Mouse (Mus musculus) cortical plate, adult 2 months (tissue): ENCODE results near the gene Prr18. TPM values are rescaled to one million over a fixed set of nuclear protein-coding genes. Genes with fewer than 3 reads are reported as not detected.
"Not testable (repeated sequence)": the region's sequence is repeated elsewhere in the genome, so short reads cannot be mapped to it uniquely, and the experiment has no call there.

ENCODE experiments used
- H3K27ac ChIP-seq: fragments of 200-500 bp; 2 replicates; pipeline ENCODE4 v1.5.1; 2012; ENCODE audit warnings: low read length, control low read depth, inconsistent platforms; ENCODE audit not compliant: insufficient read depth
- H3K4me1 ChIP-seq: fragments of 200-500 bp; 2 replicates; pipeline ENCODE4 v1.6.1; 2011; ENCODE audit warnings: low read length; ENCODE audit not compliant: control insufficient read depth, insufficient read depth
- H3K4me3 ChIP-seq: fragments of 200-500 bp; 2 replicates; pipeline ENCODE4 v1.5.1; 2011; ENCODE audit warnings: mild to moderate bottlenecking, low read length, control low read depth; ENCODE audit not compliant: insufficient read depth
- CTCF ChIP-seq: fragments of 200-500 bp; IDR thresholded peaks from 2 replicates; pipeline ENCODE4 v1.5.1; 2011; ENCODE audit warnings: mild to moderate bottlenecking, control low read depth, low read length; ENCODE audit not compliant: insufficient read depth; ENCODE audit errors: extremely low read depth
- POLR2A ChIP-seq: fragments of 200-500 bp; IDR thresholded peaks from 2 replicates; pipeline ENCODE4 v1.6.1; 2011; ENCODE audit warnings: mild to moderate bottlenecking, low read length, control low read depth; ENCODE audit not compliant: insufficient read depth; ENCODE audit errors: extremely low read depth
- polyA plus RNA-seq: library from polyadenylated mRNA; depleted of rRNA; stranded (reverse); fragments of >200 nt; gene quantifications from 2 replicates; pipeline ENCODE4 v1.2.3, GENCODE M21; 2012; rRNA removed

The Prr18 gene
- 34.3 and 40.8 TPM in 2 replicates for polyA plus RNA-seq

GRCm38 (mm10) chr17:8337159-8337558 lies at the start of gene Prr18:
Gene Prr18 (plus strand): TSS chr17:8337459.
- H3K4me1 ChIP-seq, H3K4me3 ChIP-seq, H3K27ac ChIP-seq: not testable (repeated sequence)

- Histone ChIP-seq H3K4me3 (no peak overlapping the region), H3K27ac (no peak overlapping the region)
- no peak for TF ChIP-seq CTCF
- TF ChIP-seq POLR2A, result no peak
Measured at GRCm38 (mm10) chr17:8289993-8290679, 47.1 kb upstream of the Prr18 start.

GRCm38 (mm10) chr17:8290736-8291135 lies 46.5 kb upstream of the Prr18 start:
- Histone ChIP-seq H3K4me1 (peaks cover 2% of the 10 kb centered on the region; the same call in 1 of the 2 replicates), H3K4me3 (no peak overlapping the region), H3K27ac (no peak overlapping the region)
- TF ChIP-seq CTCF (no peak), POLR2A (no peak)

More at GRCm38 (mm10) chr17:8289993-8290679, 47.1 kb upstream of the Prr18 start:
- H3K4me1 ChIP-seq, result peaks cover 2% of the 10 kb centered on the region; the same call in 1 of the 2 replicates

- TF ChIP-seq CTCF, result peak; percentile 19; the same call in 1 of the 2 replicates
- no peak for TF ChIP-seq POLR2A
- no peak overlapping the region for H3K4me3 ChIP-seq
- no peaks in the 10 kb centered on the region for H3K4me1 ChIP-seq
- no peak overlapping the region for H3K27ac ChIP-seq
Measured at GRCm38 (mm10) chr17:8295825-8296224, 41.4 kb upstream of the Prr18 start.

GRCm38 (mm10) chr17:8296313-8296844 lies 40.9 kb upstream of the Prr18 start:
- H3K4me3 ChIP-seq, result no peak overlapping the region
- TF ChIP-seq POLR2A, result no peak
- TF ChIP-seq CTCF, result no peak
- H3K27ac ChIP-seq, result no peak overlapping the region
- H3K4me1 ChIP-seq, result no peaks in the 10 kb centered on the region

- H3K27ac ChIP-seq, result no peak overlapping the region
- TF ChIP-seq CTCF, result no peak
- no peak for TF ChIP-seq POLR2A
- no peaks in the 10 kb centered on the region for H3K4me1 ChIP-seq
- H3K4me3 ChIP-seq, result no peak overlapping the region
Measured at GRCm38 (mm10) chr17:8297746-8298145, 39.5 kb upstream of the Prr18 start.

GRCm38 (mm10) chr17:8298281-8298680 lies 39.0 kb upstream of the Prr18 start:
- H3K4me3 ChIP-seq, result no peak overlapping the region
- no peaks in the 10 kb centered on the region for H3K4me1 ChIP-seq
- TF ChIP-seq CTCF (no peak), POLR2A (no peak)
- no peak overlapping the region for H3K27ac ChIP-seq

- Histone ChIP-seq H3K27ac (peak overlapping the region; percentile 74; the same call in 1 of the 2 replicates), H3K4me1 (no peaks in the 10 kb centered on the region), H3K4me3 (no peak overlapping the region)
- TF ChIP-seq POLR2A, result no peak
- no peak for TF ChIP-seq CTCF
Measured at GRCm38 (mm10) chr17:8299524-8299923, 37.7 kb upstream of the Prr18 start.

- Histone ChIP-seq H3K4me1 (no peaks in the 10 kb centered on the region; the same call in 1 of the 2 replicates), H3K4me3 (no peak overlapping the region), H3K27ac (no peak overlapping the region)
- TF ChIP-seq CTCF (no peak), POLR2A (no peak)
Measured at GRCm38 (mm10) chr17:8301515-8301914, 35.7 kb upstream of the Prr18 start.

- TF ChIP-seq CTCF (no peak), POLR2A (no peak)
- H3K4me1 ChIP-seq, result no peaks in the 10 kb centered on the region; the same call in 1 of the 2 replicates
- H3K27ac ChIP-seq, result no peak overlapping the region
- H3K4me3 ChIP-seq, result no peak overlapping the region
Measured at GRCm38 (mm10) chr17:8302772-8303438, 34.4 kb upstream of the Prr18 start.

GRCm38 (mm10) chr17:8303671-8304070 lies 33.6 kb upstream of the Prr18 start:
- no peak overlapping the region for H3K27ac ChIP-seq
- no peaks in the 10 kb centered on the region; the same call in 1 of the 2 replicates for H3K4me1 ChIP-seq
- no peak overlapping the region for H3K4me3 ChIP-seq
- TF ChIP-seq POLR2A (no peak), CTCF (no peak)
